Mouse (Mus musculus): ENCODE results near the gene Olfr65. TPM values are rescaled to one million over a fixed set of nuclear protein-coding genes. Genes with fewer than 3 reads are reported as not detected.
A peak's percentile ranks its signal among the peaks of the same experiment; 100 is the strongest.

Gene Olfr65
- polyA plus RNA-seq, 1 experiment from 2014 or later, result not detected

DNA sequence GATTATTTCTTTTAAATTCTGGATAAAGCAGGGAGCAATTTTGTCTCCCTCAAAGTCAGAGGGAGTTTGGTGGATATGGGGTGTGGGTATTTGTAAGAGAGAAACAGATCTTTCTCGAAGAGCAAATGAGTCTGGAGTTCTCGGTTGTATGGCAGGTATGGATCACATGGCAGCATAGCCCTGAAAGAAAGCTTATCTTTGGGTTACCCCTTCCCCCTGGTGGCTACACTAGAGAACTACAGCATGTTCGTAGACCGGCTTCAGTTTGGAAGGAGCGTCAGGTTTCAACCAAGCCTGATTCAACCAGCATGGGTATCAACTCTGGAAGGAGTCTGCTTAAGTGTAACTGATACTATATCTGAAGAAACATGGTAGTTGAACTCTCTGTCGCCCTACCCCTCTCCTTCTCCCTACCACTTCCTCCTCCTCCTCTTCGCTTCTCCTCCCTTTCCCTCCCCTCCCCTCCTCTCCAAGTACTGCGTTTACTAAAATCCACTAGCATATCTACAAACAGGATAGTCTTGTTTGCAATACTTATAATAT is 9.8 kb downstream of the Olfr65 start:
- no peaks in the 10 kb centered on the region for H3K4me1 ChIP-seq (replicated peaks)
- no peak overlapping the region for H3K4me3 ChIP-seq (replicated peaks)
- no peak overlapping the region for H3K27ac ChIP-seq
- ATAC-seq, result no peak
- H3K9me3 ChIP-seq, result no peaks in the 10 kb centered on the region
- H3K27me3 ChIP-seq (replicated peaks), result no peaks in the 10 kb centered on the region
- no peak overlapping the region for H3K9ac ChIP-seq
- no peak overlapping the region for H3K4me2 ChIP-seq (replicated peaks)
- 52% methylated on average over 8 of the region's 8 CpGs for WGBS
- no peaks in the 10 kb centered on the region for H3K36me3 ChIP-seq

DNA sequence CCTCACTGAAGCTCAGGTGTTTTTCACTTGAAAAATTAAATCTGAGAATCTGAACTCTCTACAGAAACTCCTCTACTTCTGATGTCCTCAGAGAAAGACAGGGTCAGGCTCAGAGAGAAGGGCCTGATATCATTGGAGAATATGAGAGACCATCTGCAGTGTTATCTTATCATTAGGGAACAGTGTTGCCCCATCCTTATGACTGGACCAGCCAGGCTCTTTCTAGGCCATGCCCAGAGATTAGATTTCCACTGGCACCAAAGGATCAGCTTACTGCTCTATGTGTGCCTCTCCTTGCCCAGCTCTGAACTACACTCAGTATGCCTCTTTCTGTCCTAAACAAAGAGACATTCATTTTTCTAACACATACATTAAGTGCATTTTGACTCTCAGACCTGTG is 12.1 kb downstream of the Olfr65 start:
- H3K4me3 ChIP-seq (replicated peaks), result no peak overlapping the region
- no peaks in the 10 kb centered on the region for H3K4me1 ChIP-seq (replicated peaks)
- no peaks in the 10 kb centered on the region for H3K9me3 ChIP-seq
- H3K36me3 ChIP-seq, result no peaks in the 10 kb centered on the region
- H3K4me2 ChIP-seq (replicated peaks), result no peak overlapping the region
- no peak overlapping the region for H3K27ac ChIP-seq
- peak; percentile 55; the same call in 1 of the 2 replicates for ATAC-seq
- H3K27me3 ChIP-seq (replicated peaks), result no peaks in the 10 kb centered on the region
- H3K9ac ChIP-seq, result no peak overlapping the region

DNA sequence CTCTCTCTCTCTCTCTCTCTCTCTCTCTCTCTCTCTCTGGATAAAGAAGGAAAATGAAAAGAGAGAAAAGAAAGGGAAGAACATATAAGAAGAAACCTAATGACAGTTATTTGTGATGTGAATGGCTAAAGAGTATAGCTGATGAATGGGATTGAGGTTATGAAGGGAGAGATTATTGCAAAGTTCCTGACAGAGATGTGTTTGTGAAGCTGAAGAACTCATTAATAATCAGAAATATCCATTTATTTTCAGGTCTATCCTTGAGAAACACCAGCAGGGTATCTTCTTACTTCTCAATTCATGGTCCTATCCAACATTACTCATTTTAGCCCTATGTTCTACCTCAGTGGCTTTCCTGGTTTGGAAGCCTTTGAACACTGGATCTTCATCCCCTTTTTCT is 25.2 kb downstream of the Olfr65 start, which contains the start of gene Olfr631:
Gene Olfr631 (plus strand): TSS at position 301 of the 400 bp plus-strand sequence.
- Histone ChIP-seq H3K9me3 (no peaks in the 10 kb centered on the region), H3K9ac (no peak within 1 kb of the TSS), H3K36me3 (no peaks in the 10 kb centered on the region), H3K27ac (no peak within 1 kb of the TSS), H3K4me3 (replicated peaks) (no peak within 1 kb of the TSS), H3K4me1 (replicated peaks) (no peaks in the 10 kb centered on the region), H3K4me2 (replicated peaks) (no peak within 1 kb of the TSS), H3K27me3 (replicated peaks) (no peaks in the 10 kb centered on the region)
- ATAC-seq, result no peak

DNA sequence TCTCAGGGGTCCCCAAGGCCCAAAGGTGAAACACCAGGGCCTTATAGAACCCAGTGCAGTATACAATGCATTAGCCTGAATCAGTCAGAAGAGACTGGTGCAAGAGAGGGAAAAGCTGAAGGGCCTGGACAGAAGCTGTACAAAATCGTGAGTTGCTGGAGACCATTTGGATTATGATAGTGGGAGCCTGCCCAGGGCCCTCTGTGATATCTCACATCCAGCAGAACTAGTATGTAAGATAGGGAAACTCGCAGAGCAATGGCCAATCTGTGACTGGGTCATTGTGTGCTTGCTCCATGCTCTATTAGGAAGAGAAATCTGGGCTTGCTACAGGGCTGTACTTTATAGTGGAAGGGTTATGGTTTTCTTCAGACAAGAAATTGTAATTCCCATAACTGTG is 31.0 kb downstream of the Olfr65 start, which contains the start of gene Olfr632:
Gene Olfr632 (plus strand): TSS at position 84 of the 400 bp plus-strand sequence.
- no peak within 1 kb of the TSS for H3K27ac ChIP-seq
- no peaks in the 10 kb centered on the region for H3K9me3 ChIP-seq
- H3K27me3 ChIP-seq (replicated peaks), result no peaks in the 10 kb centered on the region
- no peak within 1 kb of the TSS for H3K4me3 ChIP-seq (replicated peaks)
- H3K36me3 ChIP-seq, result no peaks in the 10 kb centered on the region
- no peak within 1 kb of the TSS for H3K9ac ChIP-seq
- no peak within 1 kb of the TSS for H3K4me2 ChIP-seq (replicated peaks)
- ATAC-seq, result no peak
- 73% methylated on average over 2 of the region's 2 CpGs for WGBS
- no peaks in the 10 kb centered on the region for H3K4me1 ChIP-seq (replicated peaks)

DNA sequence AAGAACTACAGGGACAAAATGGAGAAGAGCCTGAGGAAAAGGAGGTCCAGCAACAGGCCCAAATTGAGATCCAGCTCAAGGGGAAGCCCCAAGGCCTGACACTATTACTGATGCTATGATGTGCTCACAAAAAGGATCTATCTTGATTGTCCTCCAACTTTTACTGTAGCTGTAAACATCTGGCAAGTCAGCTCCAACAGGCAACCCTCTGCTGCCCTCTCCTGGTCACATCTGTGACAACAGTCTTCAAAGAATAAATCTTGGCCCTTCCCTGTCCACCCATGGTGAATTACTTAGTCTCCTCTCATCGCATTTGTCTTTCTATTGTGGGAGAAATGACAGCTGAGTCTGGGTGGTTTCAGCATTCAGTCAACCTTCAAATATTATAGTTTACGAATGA is 39.4 kb downstream of the Olfr65 start:
- no peaks in the 10 kb centered on the region for H3K36me3 ChIP-seq
- no peak overlapping the region for H3K4me3 ChIP-seq (replicated peaks)
- 25% methylated on average over 2 of the region's 2 CpGs for WGBS
- H3K4me1 ChIP-seq (replicated peaks), result no peaks in the 10 kb centered on the region
- no peaks in the 10 kb centered on the region for H3K27me3 ChIP-seq (replicated peaks)
- no peak overlapping the region for H3K4me2 ChIP-seq (replicated peaks)
- no peaks in the 10 kb centered on the region for H3K9me3 ChIP-seq
- H3K9ac ChIP-seq, result no peak overlapping the region
- peak; percentile 63; the same call in 1 of the 2 replicates for ATAC-seq
- H3K27ac ChIP-seq, result no peak overlapping the region

DNA sequence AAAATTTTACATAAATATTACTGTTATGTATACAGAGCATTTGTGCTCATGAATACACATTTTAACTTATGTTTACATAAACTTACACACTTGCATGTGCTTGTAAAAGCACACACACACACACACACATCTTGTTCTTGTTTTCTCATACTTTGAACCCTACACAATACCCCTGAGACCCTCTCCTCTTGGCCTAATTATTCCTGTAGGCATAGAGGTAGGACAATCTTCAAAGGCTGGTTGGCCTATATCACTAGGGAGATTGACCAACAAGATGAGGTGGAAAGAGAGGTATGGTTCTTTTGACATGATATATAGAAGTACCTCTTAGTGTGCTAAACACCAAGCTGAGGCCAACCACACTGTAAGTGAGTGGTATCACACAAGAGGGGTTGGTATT is 40.9 kb downstream of the Olfr65 start, which contains the start of gene Olfr633:
Gene Olfr633 (plus strand): TSS at position 301 of the 400 bp plus-strand sequence.
- Histone ChIP-seq H3K4me3 (replicated peaks) (no peak within 1 kb of the TSS), H3K4me2 (replicated peaks) (no peak within 1 kb of the TSS), H3K9ac (no peak within 1 kb of the TSS), H3K4me1 (replicated peaks) (no peaks in the 10 kb centered on the region), H3K9me3 (no peaks in the 10 kb centered on the region), H3K27me3 (replicated peaks) (no peaks in the 10 kb centered on the region), H3K27ac (no peak within 1 kb of the TSS), H3K36me3 (no peaks in the 10 kb centered on the region)
- no peak for ATAC-seq

Other genes starting within 250 kb of the Olfr65 start
- not detected in 2 replicates for gene Olfr623, start 239.8 kb upstream of the Olfr65 start, polyA plus RNA-seq (2015; fragmentation: Nextera tagmentation; extraction: Ambion mirVana)
- gene Olfr624, start 232.3 kb upstream of the Olfr65 start, polyA plus RNA-seq (2015; fragmentation: Nextera tagmentation; extraction: Ambion mirVana), result 0.03 TPM in 1 of 2 replicates, not detected in the other
- gene Olfr625-ps1, start 220.8 kb upstream of the Olfr65 start, polyA plus RNA-seq (2015; fragmentation: Nextera tagmentation; extraction: Ambion mirVana), result not detected in 2 replicates
- not detected in 2 replicates for gene Olfr243, start 188.8 kb upstream of the Olfr65 start, polyA plus RNA-seq (2015; fragmentation: Nextera tagmentation; extraction: Ambion mirVana)
- not detected in 2 replicates for gene Olfr628, start 173.1 kb upstream of the Olfr65 start, polyA plus RNA-seq (2015; fragmentation: Nextera tagmentation; extraction: Ambion mirVana)
- gene Olfr629, start 158.5 kb upstream of the Olfr65 start, polyA plus RNA-seq (2015; fragmentation: Nextera tagmentation; extraction: Ambion mirVana), result not detected in 2 replicates
- not detected in 2 replicates for gene Olfr630, start 146.2 kb upstream of the Olfr65 start, polyA plus RNA-seq (2015; fragmentation: Nextera tagmentation; extraction: Ambion mirVana)
- not detected in 2 replicates for gene Olfr69, start 131.9 kb upstream of the Olfr65 start, polyA plus RNA-seq (2015; fragmentation: Nextera tagmentation; extraction: Ambion mirVana)
- not detected in 2 replicates for gene Olfr68, start 123.8 kb upstream of the Olfr65 start, polyA plus RNA-seq (2015; fragmentation: Nextera tagmentation; extraction: Ambion mirVana)
- gene Olfr67, start 111.7 kb upstream of the Olfr65 start, polyA plus RNA-seq (2015; fragmentation: Nextera tagmentation; extraction: Ambion mirVana), result not detected in 2 replicates
- gene Hbb-bt, start 89.5 kb upstream of the Olfr65 start, polyA plus RNA-seq (2015; fragmentation: Nextera tagmentation; extraction: Ambion mirVana), result 2,721 and 2,775 TPM in 2 replicates
- gene Hbb-bs, start 75.4 kb upstream of the Olfr65 start, polyA plus RNA-seq (2015; fragmentation: Nextera tagmentation; extraction: Ambion mirVana), result 7,434 and 7,479 TPM in 2 replicates
- gene Hbb-bh2, start 63.0 kb upstream of the Olfr65 start, polyA plus RNA-seq (2015; fragmentation: Nextera tagmentation; extraction: Ambion mirVana), result not detected in 2 replicates
- 2.0 and 2.2 TPM in 2 replicates for gene Hbb-bh1, start 60.3 kb upstream of the Olfr65 start, polyA plus RNA-seq (2015; fragmentation: Nextera tagmentation; extraction: Ambion mirVana)
- gene Hbb-y, start 50.3 kb upstream of the Olfr65 start, polyA plus RNA-seq (2015; fragmentation: Nextera tagmentation; extraction: Ambion mirVana), result 165 and 266 TPM in 2 replicates
- gene Olfr66, start 17.2 kb upstream of the Olfr65 start, polyA plus RNA-seq (2015; fragmentation: Nextera tagmentation; extraction: Ambion mirVana), result not detected in 2 replicates
- gene Olfr64, start 9.0 kb upstream of the Olfr65 start, polyA plus RNA-seq (2015; fragmentation: Nextera tagmentation; extraction: Ambion mirVana), result not detected in 2 replicates
- not detected in 2 replicates for gene Olfr631, start 25.3 kb downstream of the Olfr65 start, polyA plus RNA-seq (2015; fragmentation: Nextera tagmentation; extraction: Ambion mirVana)
- not detected in 2 replicates for gene Olfr632, start 30.9 kb downstream of the Olfr65 start, polyA plus RNA-seq (2015; fragmentation: Nextera tagmentation; extraction: Ambion mirVana)
- not detected in 2 replicates for gene Olfr633, start 41.0 kb downstream of the Olfr65 start, polyA plus RNA-seq (2015; fragmentation: Nextera tagmentation; extraction: Ambion mirVana)
- 0.01 TPM in 1 of 2 replicates, not detected in the other for gene Olfr635, start 67.7 kb downstream of the Olfr65 start, polyA plus RNA-seq (2015; fragmentation: Nextera tagmentation; extraction: Ambion mirVana)
- gene Olfr638, start 95.3 kb downstream of the Olfr65 start, polyA plus RNA-seq (2015; fragmentation: Nextera tagmentation; extraction: Ambion mirVana), result not detected in 2 replicates
- not detected in 2 replicates for gene Olfr639, start 113.8 kb downstream of the Olfr65 start, polyA plus RNA-seq (2015; fragmentation: Nextera tagmentation; extraction: Ambion mirVana)
- not detected in 2 replicates for gene Olfr640, start 122.1 kb downstream of the Olfr65 start, polyA plus RNA-seq (2015; fragmentation: Nextera tagmentation; extraction: Ambion mirVana)
- not detected in 2 replicates for gene Olfr641, start 132.0 kb downstream of the Olfr65 start, polyA plus RNA-seq (2015; fragmentation: Nextera tagmentation; extraction: Ambion mirVana)
- not detected in 2 replicates for gene Olfr642, start 149.2 kb downstream of the Olfr65 start, polyA plus RNA-seq (2015; fragmentation: Nextera tagmentation; extraction: Ambion mirVana)
- gene 4930516K23Rik, start 158.0 kb downstream of the Olfr65 start, polyA plus RNA-seq (2015; fragmentation: Nextera tagmentation; extraction: Ambion mirVana), result not detected in 2 replicates
- not detected in 2 replicates for gene Olfr644, start 168.4 kb downstream of the Olfr65 start, polyA plus RNA-seq (2015; fragmentation: Nextera tagmentation; extraction: Ambion mirVana)
- gene Olfr645, start 182.0 kb downstream of the Olfr65 start, polyA plus RNA-seq (2015; fragmentation: Nextera tagmentation; extraction: Ambion mirVana), result not detected in 2 replicates
- gene Olfr646, start 201.4 kb downstream of the Olfr65 start, polyA plus RNA-seq (2015; fragmentation: Nextera tagmentation; extraction: Ambion mirVana), result not detected in 2 replicates
- gene Ubqln5, start 226.3 kb downstream of the Olfr65 start, polyA plus RNA-seq (2015; fragmentation: Nextera tagmentation; extraction: Ambion mirVana), result not detected in 2 replicates
- gene Olfr643, start 233.9 kb downstream of the Olfr65 start, polyA plus RNA-seq (2015; fragmentation: Nextera tagmentation; extraction: Ambion mirVana), result not detected in 2 replicates
- gene Ubqln3, start 239.8 kb downstream of the Olfr65 start, polyA plus RNA-seq (2015; fragmentation: Nextera tagmentation; extraction: Ambion mirVana), result not detected in 2 replicates
- gene Ubqlnl, start 247.1 kb downstream of the Olfr65 start, polyA plus RNA-seq (2015; fragmentation: Nextera tagmentation; extraction: Ambion mirVana), result not detected in 2 replicates